Mouse (Mus musculus) neural tube, embryonic 10.5 days (tissue): Measurements from ENCODE around the gene Wtap.
"Not testable (repeated sequence)": the region's sequence is repeated elsewhere in the genome, so short reads cannot be mapped to it uniquely, and the experiment has no call there.

ENCODE experiments used
- DNase-seq: peaks from one replicate; pipeline ENCODE4 v3.0.0-alpha.2; 2017; ENCODE audit warnings: low spot score; ENCODE audit errors: extremely low spot score

The Wtap gene

DNA sequence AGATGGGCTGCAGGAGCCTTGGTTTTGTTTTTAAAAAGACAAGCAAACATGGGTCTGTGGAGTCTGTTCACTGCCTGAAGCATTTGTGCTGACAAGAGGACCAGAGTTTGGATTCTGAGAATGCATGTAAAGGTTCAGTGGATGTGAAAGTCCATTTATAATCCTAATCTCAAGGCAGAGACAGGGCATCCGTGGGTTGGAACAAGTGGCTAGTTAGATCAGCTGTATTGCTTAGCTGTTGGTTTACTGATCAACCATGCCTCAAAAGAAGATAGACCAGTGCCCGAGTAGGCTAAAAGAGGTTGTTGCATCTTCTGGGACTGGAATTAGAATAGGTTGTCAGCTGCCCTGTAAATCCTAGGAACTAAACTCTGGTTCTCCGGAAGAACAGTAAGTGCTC, 30.5 kb downstream of the Wtap start:
- no peak for DNase-seq

DNA sequence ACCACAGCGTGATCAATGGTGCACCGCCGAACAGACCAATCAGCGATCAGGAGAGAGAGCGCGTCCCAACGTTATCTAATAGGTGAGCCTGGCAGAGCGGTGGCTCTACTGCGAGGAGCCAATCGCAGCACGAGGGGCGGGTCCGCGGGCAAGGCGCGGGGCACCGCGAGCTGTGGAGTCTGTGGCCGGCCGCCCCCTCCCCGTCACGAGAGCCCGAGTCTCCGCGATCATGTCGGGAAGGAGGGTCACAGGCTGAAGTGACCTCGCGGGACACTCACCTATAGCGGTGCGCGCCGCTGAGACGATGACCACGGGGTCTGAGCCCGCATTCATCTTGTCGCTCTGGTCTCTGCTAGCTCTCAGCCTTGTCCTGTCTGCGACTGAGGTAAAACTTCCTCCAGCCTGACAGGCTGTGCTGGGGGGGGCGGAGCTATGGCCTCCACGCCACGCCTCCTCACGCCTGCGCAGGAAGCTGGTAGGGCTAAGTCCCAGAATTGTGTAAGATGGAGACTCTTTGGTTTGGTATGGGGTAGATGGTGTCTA, 33.6 kb downstream of the Wtap start, which contains the start of gene Acat2:
Gene Acat2 (minus strand): TSS at position 417 of the 543 bp plus-strand sequence.
- DNase-seq: peak; percentile 91

DNA sequence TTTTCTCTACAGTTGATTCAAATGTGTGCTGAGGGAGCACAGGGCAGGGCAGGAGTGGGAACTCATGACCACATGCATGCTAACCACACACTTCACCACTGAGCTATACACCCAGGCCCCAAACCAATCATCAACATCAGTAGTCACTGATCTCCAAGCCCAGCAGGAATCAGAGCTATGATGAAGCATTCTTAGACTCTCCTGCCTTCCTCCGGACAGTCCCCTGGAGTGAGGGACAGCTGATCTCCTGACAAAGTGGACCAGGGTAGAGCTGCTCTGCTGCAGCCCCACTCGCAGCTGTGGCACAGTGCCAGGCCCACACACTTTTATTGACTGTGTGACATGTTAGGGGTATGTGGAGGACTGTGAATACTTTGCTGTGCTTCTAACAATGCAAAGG, 34.6 kb downstream of the Wtap start:
- not testable (repeated sequence) for DNase-seq

DNA sequence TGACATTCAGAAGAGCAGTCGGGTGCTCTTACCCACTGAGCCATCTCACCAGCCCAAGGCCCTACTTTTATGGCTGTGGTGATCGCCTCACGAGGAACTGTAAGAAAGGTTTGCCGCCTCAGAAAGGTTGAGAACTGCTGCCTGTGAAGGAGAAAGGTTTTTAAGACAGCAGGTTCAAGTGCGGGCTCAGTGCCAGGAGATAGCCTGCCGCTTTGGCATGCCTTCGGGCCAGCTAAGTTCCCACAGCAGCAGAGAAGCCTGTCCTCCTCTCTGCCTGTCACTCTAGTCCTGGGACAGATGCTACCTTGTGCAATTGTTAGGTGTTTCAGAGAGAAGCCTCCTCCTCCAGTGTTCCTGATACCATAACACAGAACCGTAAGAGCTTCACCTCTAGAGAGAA, 37.3 kb downstream of the Wtap start:
- no peak for DNase-seq

DNA sequence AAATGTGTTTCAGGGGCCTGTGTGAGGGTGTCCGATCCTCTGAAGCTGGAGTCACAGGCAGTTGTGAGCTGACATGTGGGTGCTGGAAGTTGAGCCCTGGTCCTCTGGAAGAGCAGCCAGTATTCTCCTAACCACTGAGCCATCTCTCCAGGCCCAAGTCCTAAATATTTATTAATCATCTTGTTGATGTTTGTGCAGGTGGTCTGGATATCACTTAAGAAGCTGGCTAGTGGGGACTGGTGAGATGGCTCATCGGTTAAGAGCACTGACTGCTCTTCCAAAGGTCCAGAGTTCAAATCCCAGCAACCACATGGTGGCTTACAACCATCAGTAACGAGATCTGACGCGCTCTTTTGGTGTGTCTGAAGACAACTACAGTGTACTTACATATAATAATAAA, 44.3 kb downstream of the Wtap start:
- DNase-seq: no peak

DNA sequence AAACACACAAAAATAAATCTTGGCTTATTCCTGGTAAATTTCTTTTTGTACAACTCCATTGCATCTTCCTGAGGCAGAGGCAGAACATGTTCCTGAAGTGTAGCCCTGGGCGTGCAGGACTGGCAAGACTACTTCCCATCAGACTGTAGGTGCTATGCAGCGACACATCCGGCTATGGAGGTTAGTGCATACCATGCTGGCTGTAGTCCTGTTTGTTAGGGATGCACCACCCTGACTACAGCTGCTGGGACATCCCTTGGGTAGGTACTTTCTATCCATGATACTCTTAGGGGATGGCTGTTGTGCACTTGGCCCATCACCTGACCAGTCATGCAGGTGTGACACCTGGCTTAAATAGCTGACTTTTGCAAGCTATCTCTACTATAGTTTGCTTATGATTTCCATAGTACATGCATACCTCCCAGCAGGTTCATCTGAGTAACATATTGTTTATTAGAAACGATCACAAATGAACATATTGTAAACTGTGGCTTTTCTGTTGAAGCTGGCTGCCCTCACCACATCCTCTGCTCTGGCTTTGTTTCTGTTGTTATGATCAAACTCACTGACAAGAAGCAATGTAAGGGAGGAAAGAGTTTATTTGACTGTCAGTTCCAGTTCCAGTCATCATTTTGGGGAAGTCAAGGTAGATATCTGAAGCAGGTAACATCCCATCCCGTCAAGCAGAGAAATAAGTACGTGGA, 51.4 kb downstream of the Wtap start:
- DNase-seq: no peak

DNA sequence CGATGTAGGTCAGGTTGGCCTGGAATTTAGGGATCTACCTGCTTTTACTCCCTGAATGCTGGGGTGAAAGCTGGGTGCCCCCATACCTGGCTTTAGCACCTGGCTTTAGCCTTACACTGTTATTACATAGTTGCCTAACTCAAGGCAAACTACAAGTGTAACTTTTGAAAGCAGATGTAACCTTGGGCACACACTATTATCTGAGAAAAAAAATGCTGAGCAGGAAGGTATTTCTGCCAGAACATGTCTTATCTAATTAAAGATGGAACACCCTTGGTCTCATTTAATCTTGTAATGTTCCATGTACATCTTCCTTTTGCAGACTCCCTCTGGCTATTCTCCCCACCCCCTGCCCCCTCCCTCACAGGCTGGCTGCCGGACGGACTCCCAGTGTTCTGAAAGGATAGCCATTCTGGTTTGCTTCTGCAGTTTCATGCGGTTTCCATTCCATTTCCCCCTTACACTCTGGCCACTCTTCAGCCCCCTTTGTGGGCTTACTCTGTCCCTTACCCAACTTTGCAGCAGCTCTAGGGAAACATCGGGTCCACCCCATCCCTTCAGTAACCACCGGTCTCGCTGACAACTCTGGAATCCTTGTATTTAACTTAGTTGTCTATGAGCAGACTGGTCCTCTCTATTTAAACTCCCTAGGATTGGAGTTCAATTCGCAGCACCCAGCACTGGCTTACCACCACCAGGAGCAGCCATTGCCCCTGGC, 52.3 kb downstream of the Wtap start:
- no peak for DNase-seq

DNA sequence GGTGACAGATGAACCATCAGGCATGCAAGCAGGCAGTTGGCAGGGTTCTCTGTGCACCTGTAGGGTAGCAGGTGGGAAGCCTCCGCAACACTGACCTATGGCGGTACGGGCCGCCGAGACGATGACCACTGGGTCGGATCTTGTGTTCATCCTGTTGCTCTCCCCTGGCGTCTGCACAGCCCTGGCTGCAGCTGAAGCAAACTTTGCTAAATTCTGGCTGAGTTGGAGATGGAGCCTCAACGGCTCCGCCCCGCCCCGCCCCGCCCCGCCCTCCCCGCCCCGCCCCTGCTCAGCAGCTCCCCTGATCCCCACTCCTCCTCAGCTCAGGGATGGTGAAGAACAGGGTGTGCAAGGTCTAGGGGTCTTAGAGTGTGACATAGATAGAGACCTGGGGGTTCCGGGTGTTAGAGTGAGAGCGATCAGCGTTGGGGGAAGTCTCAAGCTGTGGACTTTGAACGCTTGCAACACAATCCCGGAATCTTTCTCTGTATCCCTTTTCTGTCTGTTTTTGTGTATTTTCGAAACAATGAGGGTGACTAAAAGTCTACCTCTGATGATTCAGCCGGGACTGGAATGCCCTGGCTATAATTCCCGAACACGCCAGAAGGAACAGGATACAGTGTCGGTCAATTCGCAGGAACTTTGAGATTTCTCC, 53.7 kb downstream of the Wtap start, which contains the start of gene Acat3:
Gene Acat3 (minus strand): TSS at position 450 of the 655 bp plus-strand sequence.
- no peak for DNase-seq

DNA sequence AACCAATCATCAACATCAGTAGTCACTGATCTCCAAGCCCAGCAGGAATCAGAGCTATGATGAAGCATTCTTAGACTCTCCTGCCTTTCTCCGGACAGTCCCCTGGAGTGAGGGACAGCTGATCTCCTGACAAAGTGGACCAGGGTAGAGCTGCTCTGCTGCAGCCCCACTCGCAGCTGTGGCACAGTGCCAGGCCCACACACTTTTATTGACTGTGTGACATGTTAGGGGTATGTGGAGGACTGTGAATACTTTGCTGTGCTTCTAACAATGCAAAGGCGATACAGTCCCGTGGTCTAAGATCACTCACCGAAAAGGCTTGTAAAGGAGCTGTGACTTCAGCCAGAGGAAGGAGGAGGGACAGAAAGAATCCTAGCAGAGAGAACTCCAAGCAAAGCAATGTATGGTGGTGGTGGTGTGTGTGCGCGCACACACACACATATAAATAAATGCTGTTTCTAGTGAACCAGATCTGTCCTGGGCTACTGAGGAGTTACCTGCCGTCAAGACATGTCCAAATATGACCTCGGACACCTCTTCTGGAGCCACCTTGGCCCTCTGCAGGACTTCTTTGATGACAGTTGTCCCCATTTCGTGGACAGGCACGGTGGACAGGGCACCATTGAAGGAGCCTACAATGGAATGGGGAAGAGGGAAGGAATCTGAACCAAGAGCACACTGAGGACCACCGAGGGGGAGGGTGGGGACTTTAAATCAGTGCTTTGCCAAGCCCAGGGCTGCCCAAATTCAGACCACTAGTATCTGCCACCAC, 54.4 kb downstream of the Wtap start:
- not testable (repeated sequence) for DNase-seq

DNA sequence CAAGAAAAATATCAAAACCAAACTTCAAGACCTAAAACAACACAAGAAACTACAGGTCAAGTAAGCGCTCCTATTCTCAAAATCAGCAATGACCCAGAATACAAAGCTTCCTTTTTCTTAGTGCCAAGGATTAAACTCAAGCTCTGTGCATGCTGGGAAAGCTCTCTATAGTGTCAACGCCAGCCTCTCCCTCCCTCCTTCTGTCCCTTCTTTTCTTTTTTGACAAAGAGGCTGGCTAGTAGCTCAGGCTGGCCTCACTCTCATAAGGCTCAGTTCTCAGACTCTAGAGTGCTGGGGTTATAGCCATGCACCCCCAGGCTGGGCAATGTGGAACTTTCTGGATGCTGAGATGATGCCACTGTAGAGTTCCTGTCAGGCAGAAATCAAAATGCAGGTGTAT, 55.9 kb downstream of the Wtap start:
- DNase-seq: no peak

DNA sequence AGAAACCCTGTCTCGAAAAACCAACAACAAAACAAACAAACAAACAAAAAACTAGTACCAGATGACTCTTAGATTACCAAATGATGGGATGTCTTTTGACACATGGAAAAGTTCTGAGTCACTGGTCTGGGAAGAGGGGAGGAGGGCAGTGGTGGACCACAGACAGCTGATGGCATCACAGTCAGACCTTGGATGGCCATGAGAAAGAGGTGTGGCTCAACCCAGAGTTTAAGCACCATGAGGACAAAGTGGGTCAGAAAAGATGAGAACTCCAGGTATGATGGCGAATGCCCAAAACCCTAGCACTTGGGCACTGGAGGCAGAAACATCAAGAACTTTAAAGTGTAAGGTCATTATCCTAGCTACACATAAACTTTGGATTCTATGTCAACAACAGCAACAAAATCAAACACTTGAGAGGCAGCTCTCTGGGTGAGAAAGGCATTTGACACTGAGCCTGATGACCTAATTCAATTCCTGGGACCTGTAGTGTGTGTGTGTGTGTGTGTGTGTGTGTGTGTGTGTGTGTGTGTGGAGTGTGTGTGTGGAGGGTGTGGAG, 56.5 kb downstream of the Wtap start:
- DNase-seq: no peak

DNA sequence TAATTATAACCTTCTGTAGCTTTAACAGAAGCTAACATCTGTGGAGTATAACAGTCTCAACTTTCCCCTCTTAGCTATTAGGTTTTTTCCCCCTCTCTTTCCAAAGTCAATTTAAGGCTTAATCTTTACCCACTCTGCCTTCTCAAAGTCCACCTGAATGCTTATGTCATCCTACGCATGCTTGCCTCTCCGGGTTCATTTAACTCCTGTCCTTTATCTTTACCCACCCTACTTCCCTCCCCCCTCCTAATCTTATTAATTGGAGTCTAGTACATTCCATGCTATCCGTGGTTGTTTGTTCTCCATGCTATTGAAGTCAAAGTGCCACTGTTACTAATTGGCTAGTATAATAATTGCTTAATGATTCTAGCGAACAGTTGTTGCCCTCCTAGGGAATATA, 58.2 kb downstream of the Wtap start:
- DNase-seq: no peak

DNA sequence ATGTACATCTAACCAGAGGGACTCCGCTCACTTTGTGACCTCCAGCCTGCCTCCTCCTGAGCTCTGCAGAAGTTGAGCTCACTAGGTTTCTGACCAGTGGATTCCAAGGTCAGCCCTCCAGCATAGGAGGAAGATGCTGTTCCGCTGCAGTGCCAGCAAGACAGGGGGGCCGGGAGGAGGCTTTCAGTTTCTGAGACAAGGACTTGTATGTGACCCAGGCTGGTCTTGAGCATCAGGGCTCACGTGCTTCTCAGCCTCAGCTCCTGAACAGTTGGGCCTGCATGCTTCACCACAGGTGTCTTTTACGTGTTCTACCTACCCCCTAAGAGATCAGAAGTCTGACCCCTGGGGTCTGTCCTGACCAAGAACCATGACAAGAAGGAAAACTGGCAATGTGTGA, 62.4 kb downstream of the Wtap start:
- DNase-seq: not testable (repeated sequence)

DNA sequence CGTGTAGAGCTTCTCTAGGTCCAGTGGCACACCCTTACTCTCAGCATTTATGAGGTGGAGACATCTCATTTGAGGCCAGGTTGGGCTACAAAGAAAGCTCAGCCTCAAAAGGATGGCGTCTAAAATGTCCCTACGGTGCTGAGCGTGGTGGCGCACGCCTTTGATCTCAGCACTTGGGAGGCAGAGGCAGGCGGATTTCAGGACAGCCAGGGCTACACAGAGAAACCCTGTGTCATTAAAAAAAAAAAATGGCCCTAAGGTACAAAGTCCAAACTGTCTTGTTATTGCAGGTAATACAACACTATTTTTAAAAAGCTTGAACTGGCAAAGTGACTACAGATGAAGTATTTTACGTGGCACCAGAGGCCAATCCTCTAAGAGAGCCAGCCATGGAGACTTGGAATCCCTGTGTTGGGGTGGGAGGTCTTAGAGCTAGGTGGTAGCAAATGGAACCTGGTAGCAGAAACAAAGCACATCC, 68.2 kb downstream of the Wtap start:
- no peak for DNase-seq

DNA sequence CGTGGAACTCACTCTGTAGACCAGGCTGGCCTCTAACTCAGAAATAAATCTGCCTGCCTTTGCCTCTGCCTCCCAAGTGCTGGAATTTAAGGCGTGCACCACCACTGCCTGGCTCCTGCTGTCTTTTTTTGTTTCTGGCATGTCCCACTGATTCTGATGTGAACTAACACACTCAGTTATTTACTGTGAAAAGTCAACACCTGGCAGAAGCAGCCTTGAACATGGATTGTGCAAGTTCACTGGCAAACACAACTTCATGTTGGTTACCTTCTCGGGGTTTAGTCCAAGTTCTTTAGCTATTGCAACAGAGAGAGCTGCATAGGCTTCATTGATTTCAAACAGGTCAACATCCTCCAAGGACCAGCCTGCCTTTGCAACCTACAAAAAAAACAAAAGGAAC, 69.0 kb downstream of the Wtap start:
- DNase-seq: no peak

DNA sequence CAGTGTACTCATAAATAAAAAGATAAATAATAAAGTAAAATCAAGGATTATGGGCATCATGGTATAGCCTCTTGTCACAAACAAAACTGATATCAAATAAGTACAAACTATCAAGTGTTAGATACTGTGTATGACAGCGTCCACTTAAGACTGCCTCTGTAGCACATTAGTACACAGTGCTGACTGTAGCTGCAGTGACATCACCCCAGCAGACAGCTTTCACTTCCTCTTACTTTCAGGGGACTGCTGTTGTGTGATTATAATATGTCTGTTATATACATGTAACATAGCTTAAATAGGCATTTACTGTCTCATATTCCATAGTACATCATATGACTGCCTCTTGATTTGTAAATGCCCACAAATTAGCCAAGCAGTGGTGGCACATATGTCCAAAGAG, 72.9 kb downstream of the Wtap start:
- no peak for DNase-seq
